Mouse (Mus musculus) spleen, postnatal 4 days (tissue): ENCODE data around the gene Dgkh.
"Not testable (repeated sequence)": the region's sequence is repeated elsewhere in the genome, so short reads cannot be mapped to it uniquely, and the experiment has no call there.

Experiments
- DNase-seq, 2 experiments: peaks; one replicate each; pipeline ENCODE4 v3.0.0; 2022; ENCODE audit warnings: low spot score in 2 of 2

The Dgkh gene

GRCm38 (mm10) chr14:78723655-78724054 lies 8.9 kb downstream of the Dgkh start:
- DNase-seq: not testable (repeated sequence)

- DNase-seq: no peak
Observed at GRCm38 (mm10) chr14:78722031-78722430, 10.5 kb downstream of the Dgkh start.

DNA sequence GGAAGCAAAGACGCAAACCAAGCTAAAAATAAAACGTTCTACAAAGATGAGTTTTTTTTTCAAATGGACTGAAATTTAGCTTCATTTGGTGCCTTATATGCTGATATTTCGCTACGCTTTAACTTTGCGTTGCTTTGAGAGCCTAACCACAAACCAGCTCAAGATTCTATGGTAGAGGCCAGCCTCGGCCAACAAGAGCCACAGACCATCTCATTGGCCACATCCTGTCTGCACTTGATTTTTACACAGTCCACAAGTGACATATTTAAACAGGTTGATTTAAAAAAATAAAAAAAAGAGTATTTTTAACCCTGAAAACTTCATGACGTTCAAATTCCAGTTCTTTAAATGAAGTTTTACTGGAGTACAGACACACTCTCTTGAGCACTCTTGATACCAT lies 16.5 kb downstream of the Dgkh start:
- DNase-seq: no peak

DNA sequence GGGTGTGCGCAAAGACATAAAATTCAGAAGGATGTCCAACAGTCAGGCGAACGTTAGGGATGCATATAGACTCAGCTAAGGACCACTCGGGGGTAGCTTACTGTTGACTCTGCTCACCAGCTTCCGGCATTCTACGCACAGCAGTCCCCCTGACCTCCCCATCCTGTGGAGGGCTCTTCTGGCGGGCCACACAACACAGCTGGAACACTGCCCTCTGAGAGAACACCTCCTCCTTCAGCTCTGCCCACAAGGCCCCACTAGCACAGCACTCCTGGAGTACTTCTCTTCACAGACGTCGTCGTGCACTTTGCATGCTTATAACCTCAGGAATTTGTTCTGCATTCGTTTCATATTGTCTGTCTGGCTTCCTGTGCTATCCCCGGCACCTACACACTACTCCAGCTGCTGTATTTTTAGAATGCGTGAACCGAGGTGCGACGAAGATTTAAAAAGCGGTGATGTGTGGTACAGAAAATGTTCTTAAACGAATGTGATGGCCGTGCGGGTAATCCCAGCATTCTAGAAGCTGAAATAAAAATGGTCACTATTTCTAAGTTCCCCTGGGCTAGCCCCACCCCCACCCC lies 19.9 kb downstream of the Dgkh start:
- DNase-seq: no peak

DNA sequence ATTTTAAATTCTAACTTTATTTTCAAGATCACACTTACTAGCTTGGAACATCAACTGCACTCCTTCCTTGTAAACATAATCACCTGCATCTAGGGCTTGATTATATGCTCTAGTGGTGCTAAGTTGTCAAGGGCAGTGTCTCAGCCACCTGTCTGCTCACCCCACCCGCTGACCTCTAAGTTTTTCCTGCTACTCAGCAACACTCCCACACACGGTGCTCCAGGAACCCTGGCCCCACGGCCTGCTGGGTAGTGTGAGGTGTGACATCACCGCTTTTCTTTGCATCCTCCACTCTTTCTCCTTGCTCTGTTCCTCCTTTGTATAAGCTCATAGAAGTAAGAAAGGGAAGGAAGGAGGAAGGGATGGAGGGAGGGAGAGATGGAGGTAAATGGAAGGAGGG lies 21.9 kb downstream of the Dgkh start:
- no peak for DNase-seq

GRCm38 (mm10) chr14:78705616-78706015 lies 27.0 kb downstream of the Dgkh start:
- no peak for DNase-seq

- DNase-seq: no peak
Observed at GRCm38 (mm10) chr14:78703989-78704388, 28.6 kb downstream of the Dgkh start.

GRCm38 (mm10) chr14:78703361-78703760 lies 29.2 kb downstream of the Dgkh start:
- no peak for DNase-seq

- no peak for DNase-seq
Observed at GRCm38 (mm10) chr14:78702048-78702447, 30.5 kb downstream of the Dgkh start.

GRCm38 (mm10) chr14:78701501-78701900 lies 31.1 kb downstream of the Dgkh start:
- DNase-seq: no peak

- DNase-seq: no peak
Observed at GRCm38 (mm10) chr14:78701087-78701486, 31.5 kb downstream of the Dgkh start.

- DNase-seq: no peak
Observed at GRCm38 (mm10) chr14:78699634-78700033, 32.9 kb downstream of the Dgkh start.

DNA sequence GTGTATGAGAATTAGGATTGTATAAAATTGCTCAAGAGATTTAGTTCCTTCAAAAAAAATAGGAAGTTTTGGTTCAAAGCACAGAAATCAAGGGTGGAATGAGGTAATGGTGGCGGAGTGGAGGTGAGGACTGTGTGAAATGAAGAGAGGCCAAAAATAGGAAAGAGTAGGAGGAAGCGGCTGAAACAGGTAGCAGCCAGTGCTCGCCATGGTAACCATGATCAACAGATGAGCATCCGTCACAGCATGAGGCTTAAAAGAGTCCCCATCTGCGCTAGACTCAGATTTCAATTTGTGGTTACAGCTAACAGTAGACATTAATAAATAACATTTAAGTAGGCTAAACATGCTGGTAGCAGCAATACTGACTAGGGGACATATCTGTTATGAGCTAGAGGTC lies 33.4 kb downstream of the Dgkh start:
- no peak for DNase-seq

GRCm38 (mm10) chr14:78694121-78694520 lies 38.5 kb downstream of the Dgkh start:
- no peak for DNase-seq

GRCm38 (mm10) chr14:78692602-78693001 lies 40.0 kb downstream of the Dgkh start:
- no peak for DNase-seq

GRCm38 (mm10) chr14:78691926-78692487 lies 40.6 kb downstream of the Dgkh start:
- peak in 1 of 2 experiments; percentile 59 for DNase-seq

GRCm38 (mm10) chr14:78690883-78691282 lies 41.7 kb downstream of the Dgkh start:
- no peak for DNase-seq

- DNase-seq: peak in 1 of 2 experiments; percentile 52
Observed at GRCm38 (mm10) chr14:78690387-78690786, 42.2 kb downstream of the Dgkh start.

DNA sequence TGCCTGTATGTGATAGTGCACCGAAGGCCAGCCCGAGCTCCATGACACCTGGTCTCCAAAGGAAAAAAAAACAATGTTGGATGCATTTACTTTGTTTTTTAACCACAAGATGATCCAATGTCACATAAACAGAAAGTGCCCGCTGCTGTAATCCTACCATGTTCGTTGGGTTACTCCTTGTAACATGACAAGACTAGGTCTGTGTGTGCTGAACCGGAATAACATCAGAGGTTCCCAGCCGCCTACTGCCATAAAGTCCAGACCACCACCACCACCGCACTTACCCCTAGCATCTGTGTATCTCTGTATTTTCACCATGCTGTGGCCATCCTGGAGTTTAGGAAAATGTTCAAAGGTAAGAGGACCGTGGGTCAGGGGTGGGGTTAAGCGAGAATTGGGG lies 42.6 kb downstream of the Dgkh start:
- DNase-seq: no peak

DNA sequence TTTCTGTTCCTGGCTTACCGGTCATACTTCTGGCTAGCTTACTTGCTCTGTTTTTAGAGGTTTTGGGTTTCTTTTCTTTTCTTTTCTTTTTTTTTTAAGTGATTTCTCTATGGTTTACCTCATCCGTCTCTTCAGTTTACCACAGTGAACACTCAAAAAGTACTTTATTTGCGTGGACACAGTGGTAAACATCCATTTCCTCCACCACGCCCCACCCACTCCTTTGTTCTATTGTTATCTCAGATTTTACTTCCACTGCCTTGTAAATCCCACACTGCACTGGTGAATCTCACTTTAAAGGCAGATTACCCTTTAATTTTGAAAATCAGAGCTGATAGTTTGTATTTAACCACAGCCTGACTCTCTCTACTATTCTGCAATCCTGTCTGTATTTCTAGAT lies 44.9 kb downstream of the Dgkh start:
- no peak for DNase-seq

GRCm38 (mm10) chr14:78686701-78687100 lies 45.9 kb downstream of the Dgkh start:
- no peak for DNase-seq

- DNase-seq: no peak
Observed at GRCm38 (mm10) chr14:78684171-78684570, 48.4 kb downstream of the Dgkh start.

GRCm38 (mm10) chr14:78678981-78679380 lies 53.6 kb downstream of the Dgkh start:
- no peak for DNase-seq
